Mouse (Mus musculus) kidney, adult 8-10 months (tissue): ENCODE data around the gene Nus1.

Experiments used
- DNase-seq, 2 experiments: peaks; one replicate each; pipeline ENCODE4 v3.0.0; 2022

Gene Nus1

DNA sequence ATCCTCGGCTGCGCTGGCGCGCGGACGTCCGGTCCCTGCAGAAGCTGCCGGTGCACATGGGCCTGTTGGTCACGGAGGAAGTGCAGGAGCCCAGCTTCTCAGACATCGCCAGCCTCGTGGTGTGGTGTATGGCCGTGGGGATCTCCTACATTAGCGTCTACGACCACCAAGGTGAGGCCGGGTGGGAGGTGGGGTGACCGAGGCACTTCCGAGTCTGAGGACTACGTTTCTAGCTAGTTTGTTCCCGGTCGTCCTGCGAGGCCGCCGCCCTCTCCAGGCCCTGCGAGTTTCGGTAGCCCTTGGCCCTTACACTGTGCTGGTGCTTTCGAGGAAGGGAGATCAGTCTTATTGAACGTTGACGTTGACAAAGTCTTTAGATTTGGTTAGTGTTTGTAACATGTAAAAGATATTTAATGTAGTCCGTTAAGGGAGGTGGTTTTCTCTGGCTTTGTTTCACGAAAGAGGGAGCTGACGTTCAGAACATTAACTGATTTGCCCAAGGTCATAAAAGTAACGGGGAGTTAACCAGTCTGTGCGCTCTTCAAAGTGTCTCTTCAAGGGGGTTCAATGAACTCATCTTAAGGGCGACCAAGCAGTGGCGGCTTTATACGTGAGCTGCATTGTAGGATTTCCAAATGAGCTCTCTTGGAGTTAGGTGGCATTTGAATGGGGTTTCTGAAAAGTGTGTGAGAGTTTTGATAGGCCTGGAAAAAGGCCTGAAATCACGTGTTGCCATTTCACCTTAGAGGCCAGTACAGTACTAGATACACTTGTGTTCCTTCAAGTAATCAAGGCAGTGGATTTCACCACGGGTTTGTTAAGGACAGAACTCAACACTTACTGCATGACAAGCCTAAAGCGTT, 882 bp downstream of the Nus1 start:
- DNase-seq: peak in 1 of 2 experiments; percentile 50

DNA sequence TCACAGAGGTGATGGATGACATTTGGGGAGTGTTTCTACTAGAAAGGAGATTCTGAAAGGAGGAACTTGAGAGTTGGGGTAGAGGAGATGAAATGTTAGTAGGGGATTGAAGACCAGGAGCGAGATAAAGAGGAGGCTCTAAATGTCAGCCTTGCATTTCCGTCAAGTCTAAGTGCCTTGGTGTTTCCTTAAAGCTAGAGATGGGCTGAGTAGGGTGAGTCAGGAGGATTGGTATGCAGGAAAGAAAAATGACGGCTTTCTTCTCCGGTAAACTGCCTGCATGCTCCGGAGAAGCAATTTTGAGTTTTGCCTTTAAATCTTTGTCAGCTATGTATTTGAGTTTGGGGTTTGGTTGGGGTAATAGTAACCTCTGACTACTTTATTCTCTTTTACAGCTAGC, 1.6 kb downstream of the Nus1 start:
- DNase-seq: no peak

DNA sequence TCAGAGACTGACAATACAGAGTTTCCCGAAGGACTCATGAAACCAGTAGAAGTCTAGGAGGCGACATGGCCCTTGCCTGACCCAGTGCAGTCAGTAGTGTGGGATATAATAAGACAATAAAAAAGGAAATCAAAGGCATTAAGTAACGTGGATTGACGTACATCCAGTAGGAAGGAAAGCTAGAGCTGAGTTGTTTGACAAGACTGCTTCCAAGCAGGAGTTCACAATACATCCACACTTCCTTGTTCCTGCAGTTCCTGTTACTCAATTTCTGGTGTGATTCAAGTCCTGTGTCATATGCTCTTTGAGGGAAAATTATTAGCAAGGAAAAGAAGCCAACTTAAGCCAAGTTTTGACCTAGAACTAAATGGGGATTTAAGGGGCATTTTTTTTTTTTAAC, 2.1 kb downstream of the Nus1 start:
- no peak for DNase-seq

DNA sequence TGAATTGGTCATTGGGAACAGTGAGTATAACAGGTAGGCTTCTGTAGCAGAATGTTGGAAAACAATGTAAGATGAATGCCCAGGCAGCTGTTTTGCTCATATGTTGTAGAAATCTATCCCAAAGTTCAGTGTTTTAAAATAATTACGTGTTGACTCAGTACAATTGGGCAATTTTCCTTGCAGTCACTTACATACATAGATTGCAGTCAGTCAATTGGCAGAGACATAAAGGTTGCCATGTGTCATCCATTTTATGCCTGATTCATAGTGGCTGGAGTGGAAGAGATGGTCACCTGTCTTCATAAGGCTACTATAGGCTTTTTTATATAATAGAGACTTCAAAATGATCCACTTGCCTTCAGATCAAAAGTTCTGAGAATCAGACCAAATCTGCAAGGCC, 3.2 kb downstream of the Nus1 start:
- DNase-seq: no peak

DNA sequence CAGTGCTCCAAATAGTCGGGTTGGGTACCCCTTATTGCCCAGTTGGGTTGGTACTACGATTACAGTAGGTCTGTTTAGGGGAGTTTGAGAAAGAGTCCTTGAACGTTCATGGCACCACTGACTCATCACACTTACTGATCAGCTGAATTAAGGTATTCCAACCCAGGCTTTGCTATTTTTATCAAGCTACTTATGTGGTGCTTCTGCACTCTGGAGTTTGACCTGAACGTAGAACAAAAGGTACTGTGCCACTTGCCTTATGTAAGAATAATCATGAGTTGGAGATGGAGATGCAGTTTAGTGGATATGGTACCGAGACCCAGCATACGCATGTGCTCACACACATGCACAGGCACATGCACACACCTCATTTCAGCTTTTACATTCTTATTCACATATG, 4.4 kb downstream of the Nus1 start:
- peak; percentile 66 to 80 for DNase-seq

DNA sequence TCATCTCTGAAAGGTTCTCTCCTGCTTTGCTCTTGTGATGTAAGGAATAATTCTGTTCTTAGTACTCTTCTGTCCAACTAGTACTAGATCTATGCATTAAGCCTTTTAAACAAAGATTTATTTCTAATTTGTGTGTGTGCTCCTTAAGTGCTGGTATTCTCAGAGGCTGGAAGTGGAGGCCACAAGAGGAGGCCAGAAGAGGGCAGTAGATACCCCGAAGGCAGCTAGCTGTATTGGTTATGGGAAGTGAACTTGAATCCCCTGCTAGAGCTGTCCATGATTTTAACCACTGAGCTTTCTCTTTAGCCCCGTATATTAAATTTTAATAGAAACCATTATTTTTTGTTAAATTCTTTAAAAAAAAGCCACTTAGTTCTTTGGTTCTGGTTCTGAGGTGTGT, 5.8 kb downstream of the Nus1 start:
- peak in 1 of 2 experiments; percentile 52 for DNase-seq

DNA sequence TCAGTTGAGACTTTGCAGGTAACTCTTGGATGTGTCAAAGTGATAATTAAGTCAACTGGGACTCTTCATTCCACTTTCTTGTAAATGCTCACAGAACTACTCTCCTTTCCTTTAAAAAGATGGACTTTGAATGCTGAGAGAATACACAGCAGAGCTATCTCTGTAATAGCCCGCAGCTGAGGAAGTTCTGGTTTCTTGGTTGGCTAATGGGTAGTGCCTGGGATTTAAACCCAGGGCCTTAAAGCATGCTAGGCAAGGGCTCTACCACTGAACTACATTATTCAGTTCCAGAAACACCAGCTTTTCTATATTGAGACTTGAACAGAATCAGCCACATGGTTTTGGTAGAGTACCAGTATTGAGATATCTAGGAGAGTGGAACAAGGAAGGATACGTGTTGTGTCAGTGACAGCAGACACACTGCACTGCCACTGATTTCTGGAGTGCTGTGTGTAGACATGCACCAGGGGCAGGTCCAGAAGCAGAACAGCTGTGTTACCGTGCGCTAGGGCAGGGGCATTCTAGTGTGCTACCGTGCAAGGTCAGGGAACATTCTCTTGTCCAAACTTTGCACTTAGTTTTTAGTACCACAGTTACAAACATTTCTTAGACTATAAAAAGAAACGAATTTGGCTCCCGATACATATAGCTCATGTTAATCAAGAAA, 9.1 kb downstream of the Nus1 start:
- DNase-seq: no peak

DNA sequence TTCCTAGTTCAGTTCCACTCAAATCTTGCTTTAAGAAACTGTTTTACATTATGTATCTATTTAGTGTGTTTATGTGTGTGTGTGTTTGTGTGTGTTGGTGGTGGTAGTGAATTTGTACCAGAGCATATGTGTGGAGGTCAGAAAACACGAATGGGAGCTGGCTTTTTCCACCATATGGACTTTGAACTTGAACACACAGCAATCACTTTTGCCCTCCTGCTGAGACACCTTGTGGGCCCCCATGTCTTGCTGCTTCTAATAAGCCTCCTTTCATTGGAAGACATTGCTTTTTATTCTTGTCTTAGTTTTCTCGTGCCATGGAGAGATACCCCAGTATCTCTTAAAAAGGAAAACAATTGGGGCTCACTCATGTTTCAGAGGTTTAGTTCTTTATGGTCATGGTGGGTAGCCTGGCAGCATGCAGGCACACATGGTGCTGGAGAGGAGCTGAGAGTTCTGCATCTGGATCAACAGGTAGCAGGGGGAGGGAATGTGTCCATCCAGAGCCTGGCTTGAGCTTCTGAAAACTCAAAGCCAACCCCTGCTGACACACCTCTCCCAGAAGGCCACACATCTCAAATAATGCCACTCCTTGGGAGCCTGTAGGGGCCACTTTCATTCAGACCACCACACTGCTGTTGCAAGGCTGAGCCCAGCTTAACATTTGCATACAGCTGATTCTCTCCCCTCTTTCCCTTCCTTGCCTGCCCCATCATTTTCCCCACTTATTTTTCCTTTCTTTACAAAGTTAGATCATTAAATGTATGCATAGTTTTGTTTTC, 10.5 kb downstream of the Nus1 start:
- DNase-seq: no peak

DNA sequence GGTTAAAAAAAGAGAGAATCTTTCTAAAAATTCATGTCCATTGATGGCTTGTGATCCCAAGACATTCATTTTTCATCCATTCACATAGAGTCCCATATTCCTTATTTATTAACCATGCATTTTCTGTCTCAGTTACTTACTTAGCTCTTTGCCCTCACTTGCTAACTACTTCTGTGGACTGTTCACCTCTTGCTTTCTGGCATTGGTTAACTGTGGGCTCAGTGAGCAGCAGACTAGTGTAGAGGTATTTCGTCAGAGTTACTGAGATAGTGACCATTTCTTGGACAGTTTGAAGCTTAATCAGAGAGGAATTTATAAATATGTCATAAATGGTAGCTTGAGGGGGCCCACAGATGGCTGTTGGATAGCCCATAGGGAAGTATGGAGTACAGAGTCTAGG, 13.6 kb downstream of the Nus1 start:
- no peak for DNase-seq

DNA sequence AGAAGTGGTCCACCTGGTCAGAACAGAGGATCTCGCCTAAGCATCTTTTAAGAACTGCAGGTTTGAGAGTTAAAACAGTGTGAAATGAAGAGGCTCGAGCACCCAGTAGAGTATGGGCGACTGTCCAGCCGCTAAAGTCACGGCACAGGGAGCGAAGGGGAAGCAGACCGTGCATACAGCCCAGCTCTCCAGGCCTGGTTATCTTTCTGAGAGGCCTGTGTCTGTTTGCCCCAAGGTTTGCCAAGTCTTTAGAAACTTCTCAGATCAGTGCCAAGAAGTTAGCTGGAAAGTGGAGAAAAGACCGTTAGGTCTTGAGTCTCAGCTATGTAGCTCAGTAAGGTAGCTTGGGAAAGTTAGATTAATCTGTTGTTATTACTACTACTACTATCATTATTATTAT, 17.5 kb downstream of the Nus1 start:
- DNase-seq: no peak

DNA sequence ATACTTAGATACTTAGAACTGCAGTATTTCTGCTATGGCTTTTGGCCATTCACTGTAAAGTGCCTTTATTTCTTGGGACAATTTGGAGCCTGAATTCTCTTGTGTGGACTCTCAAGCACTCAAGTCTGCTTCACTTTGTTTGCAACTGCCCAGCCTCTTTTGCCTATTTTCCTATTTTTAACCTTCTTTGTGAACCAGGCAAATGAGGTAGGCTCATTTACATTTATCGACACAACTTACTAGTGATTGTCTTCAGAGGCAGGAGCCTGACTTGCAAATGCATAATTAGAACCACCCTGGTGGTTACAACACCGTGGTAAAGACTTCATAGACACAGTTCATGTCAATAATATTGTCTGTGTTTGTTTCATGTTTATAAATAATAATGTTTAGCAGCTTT, 43.3 kb downstream of the Nus1 start:
- DNase-seq: no peak

DNA sequence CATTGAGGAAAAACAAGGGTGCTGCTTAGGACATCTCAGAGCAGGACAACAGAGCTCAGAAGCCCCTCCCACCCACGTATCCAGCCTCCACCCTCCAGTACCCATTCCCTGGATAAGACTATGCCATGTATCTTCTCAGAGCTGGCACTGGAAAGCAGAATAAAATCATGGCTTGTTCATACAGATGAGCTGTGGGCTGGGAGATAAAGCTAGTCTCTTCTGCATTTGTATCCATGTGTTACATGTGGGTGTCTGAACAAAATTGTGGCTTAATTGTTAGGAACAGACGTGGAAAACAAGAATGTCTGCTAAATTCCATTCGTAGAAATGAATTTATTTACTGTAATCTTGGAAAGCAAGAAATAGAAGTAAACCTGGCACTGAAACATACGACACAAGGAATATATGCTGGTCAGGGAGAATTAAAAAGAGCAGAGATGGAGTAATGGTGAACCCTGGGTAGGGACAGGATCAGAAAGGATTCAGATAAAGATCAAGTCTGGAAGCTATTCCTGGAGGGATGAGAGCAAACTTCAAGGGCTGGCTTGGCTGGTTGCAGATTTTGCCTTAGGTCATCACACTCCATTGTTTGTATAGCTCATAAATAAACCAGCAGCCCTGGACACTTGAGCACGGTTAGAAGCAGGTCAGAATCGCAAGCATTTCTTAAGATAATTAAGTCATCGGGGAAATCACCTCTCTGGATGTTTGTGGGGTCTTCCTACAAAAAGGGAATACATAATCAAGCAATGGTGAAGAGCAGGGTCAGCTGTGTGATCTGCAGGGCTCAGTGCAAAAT, 46.8 kb downstream of the Nus1 start:
- no peak for DNase-seq

DNA sequence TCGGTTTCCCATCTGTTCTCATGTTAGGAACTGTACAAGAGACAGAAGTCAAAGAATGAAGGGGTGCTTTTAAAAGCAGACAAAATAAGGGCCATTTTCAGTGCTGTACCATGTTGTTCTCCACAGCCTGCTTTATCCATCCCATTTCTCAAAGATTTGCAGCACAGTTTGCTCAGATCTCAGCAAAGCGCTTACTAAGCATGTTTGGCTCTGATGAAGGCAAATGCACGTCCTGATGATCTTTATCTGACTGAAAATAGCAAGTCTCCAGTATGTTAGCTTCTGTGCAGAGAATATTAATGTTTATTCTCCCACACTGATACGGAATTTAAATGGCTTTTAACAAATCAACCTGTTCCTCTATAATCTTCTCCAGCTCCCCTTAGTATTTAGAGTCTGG, 54.2 kb downstream of the Nus1 start:
- no peak for DNase-seq
